Mouse (Mus musculus) myocyte (in vitro differentiated cells): Measurements from ENCODE around the gene Crybb1. TPM values are rescaled to one million over a fixed set of nuclear protein-coding genes. Genes with fewer than 3 reads are reported as not detected.

Experiments
- H3K27me3 ChIP-seq: one replicate; pipeline ENCODE4 v1.6.1; 2011; ENCODE audit not compliant: control insufficient read depth, insufficient read depth, insufficient read length
- H3K36me3 ChIP-seq: one replicate; pipeline ENCODE4 v1.6.1; 2011; ENCODE audit not compliant: control insufficient read depth, insufficient read depth
- H3K4me2 ChIP-seq: one replicate; pipeline ENCODE4 v1.6.1; 2011; ENCODE audit warnings: low read depth, control low read depth
- H3K4me3 ChIP-seq: one replicate; pipeline ENCODE4 v1.5.1; 2011; ENCODE audit warnings: mild to moderate bottlenecking, control low read depth, moderate library complexity
- H3K79me2 ChIP-seq: one replicate; pipeline ENCODE4 v1.6.1; 2011; ENCODE audit not compliant: control insufficient read depth, insufficient read depth
- H3ac ChIP-seq: one replicate; pipeline ENCODE4 v1.6.1; 2011; ENCODE audit not compliant: control insufficient read depth, insufficient read length
- CEBPB ChIP-seq: IDR thresholded peaks from 2 replicates; pipeline ENCODE4 v1.6.1; 2011; ENCODE audit warnings: mild to moderate bottlenecking, moderate library complexity; ENCODE audit not compliant: poor library complexity, insufficient read depth, severe bottlenecking
- E2F4 ChIP-seq: IDR thresholded peaks from one replicate; pipeline ENCODE4 v1.6.1; 2011; ENCODE audit warnings: mild to moderate bottlenecking, control low read depth, moderate library complexity; ENCODE audit not compliant: insufficient read depth
- MAX ChIP-seq: IDR thresholded peaks from one replicate; pipeline ENCODE4 v1.6.1; 2011; ENCODE audit warnings: low read depth, mild to moderate bottlenecking, control low read depth
- MYOD1 ChIP-seq, 3 experiments: IDR thresholded peaks; one replicate each; pipeline ENCODE4 v1.6.1; 2011; ENCODE audit warnings: control low read depth in 2 of 3, low read depth in 2 of 3, mild to moderate bottlenecking in 2 of 3, moderate library complexity in 1 of 3; ENCODE audit not compliant: insufficient read length in 2 of 3, control insufficient read depth in 1 of 3
- MYOG ChIP-seq, 3 experiments: IDR thresholded peaks; one replicate each; pipeline ENCODE4 v1.6.1; 2011; ENCODE audit warnings: control low read depth in 2 of 3, low read depth in 2 of 3, mild to moderate bottlenecking in 2 of 3; ENCODE audit not compliant: insufficient read length in 2 of 3, control insufficient read depth in 1 of 3, insufficient read depth in 1 of 3
- POLR2A ChIP-seq: IDR thresholded peaks from one replicate; pipeline ENCODE4 v1.6.1; 2011; ENCODE audit warnings: low read depth, mild to moderate bottlenecking, control low read depth, moderate library complexity; ENCODE audit not compliant: insufficient read length
- POLR2AphosphoS2 ChIP-seq: IDR thresholded peaks from one replicate; pipeline ENCODE4 v1.6.1; 2011; ENCODE audit warnings: low read depth, control low read depth; ENCODE audit not compliant: insufficient read length
- REST ChIP-seq: IDR thresholded peaks from one replicate; pipeline ENCODE4 v1.6.1; 2011; ENCODE audit warnings: mild to moderate bottlenecking, control low read depth, moderate library complexity; ENCODE audit not compliant: insufficient read depth, insufficient read length
- SRF ChIP-seq: IDR thresholded peaks from one replicate; pipeline ENCODE4 v1.6.1; 2011; ENCODE audit warnings: low read depth; ENCODE audit not compliant: control insufficient read depth, insufficient read length
- TCF12 ChIP-seq: IDR thresholded peaks from one replicate; pipeline ENCODE4 v1.6.1; 2011; ENCODE audit warnings: mild to moderate bottlenecking, control low read depth; ENCODE audit not compliant: poor library complexity, insufficient read depth, severe bottlenecking
- TCF3 ChIP-seq: IDR thresholded peaks from one replicate; pipeline ENCODE4 v1.6.1; 2011; ENCODE audit warnings: low read depth, control low read depth; ENCODE audit not compliant: insufficient read length
- USF1 ChIP-seq: IDR thresholded peaks from one replicate; pipeline ENCODE4 v1.6.1; 2011; ENCODE audit warnings: low read depth, mild to moderate bottlenecking, control low read depth, moderate library complexity
- polyA plus RNA-seq: library from polyadenylated mRNA; unstranded; fragments of >200 nt; fragmentation: generic; extraction: Trizol; gene quantifications from one replicate; pipeline ENCODE4 v1.2.1, GENCODE M21; 2012; ENCODE audit warnings: missing spikeins

Gene Crybb1
- polyA plus RNA-seq, 1 experiment = 0.36 TPM

GRCm38 (mm10) chr5:112296404-112297181 is 41.0 kb downstream of the Crybb1 start:
- no peak for TF ChIP-seq USF1
- no peak for TF ChIP-seq POLR2AphosphoS2
- TF ChIP-seq CEBPB = no peak
- TF ChIP-seq MAX = no peak
- no peak for TF ChIP-seq E2F4
- TF ChIP-seq REST = no peak
- TF ChIP-seq SRF = no peak
- TF ChIP-seq MYOG (IDR thresholded peaks at IDR 0.05; ENCODE audit: control insufficient read depth in 1 of 3, insufficient read depth in 1 of 3, insufficient read length in 2 of 3, low read depth in 2 of 3) = no peak
- no peak for TF ChIP-seq MYOD1 (IDR thresholded peaks at IDR 0.05; ENCODE audit: control insufficient read depth in 1 of 3, insufficient read length in 2 of 3, low read depth in 2 of 3)
- TF ChIP-seq TCF12 = no peak
- no peak for TF ChIP-seq TCF3
- TF ChIP-seq POLR2A = no peak
- H3K4me2 ChIP-seq = peak overlapping the region; percentile 18

GRCm38 (mm10) chr5:112297257-112297656 is 41.6 kb downstream of the Crybb1 start:
- no peak for TF ChIP-seq SRF
- TF ChIP-seq POLR2AphosphoS2 = peak; percentile 10
- TF ChIP-seq USF1 = peak; percentile 32
- H3ac ChIP-seq = no peak overlapping the region
- no peak overlapping the region for H3K4me2 ChIP-seq
- no peaks in the 10 kb centered on the region for H3K36me3 ChIP-seq
- H3K79me2 ChIP-seq = peaks cover 100% of the 10 kb centered on the region
- H3K4me3 ChIP-seq = no peak overlapping the region
- H3K27me3 ChIP-seq = no peaks in the 10 kb centered on the region

More at GRCm38 (mm10) chr5:112296404-112297181, 41.0 kb downstream of the Crybb1 start:
- H3K36me3 ChIP-seq = no peaks in the 10 kb centered on the region
- no peak overlapping the region for H3K4me3 ChIP-seq
- H3ac ChIP-seq = no peak overlapping the region
- peaks cover 100% of the 10 kb centered on the region for H3K79me2 ChIP-seq
- no peaks in the 10 kb centered on the region for H3K27me3 ChIP-seq

GRCm38 (mm10) chr5:112298226-112298988 is 42.8 kb downstream of the Crybb1 start:
- no peaks in the 10 kb centered on the region for H3K27me3 ChIP-seq
- H3K36me3 ChIP-seq = no peaks in the 10 kb centered on the region
- no peak for TF ChIP-seq MYOG (IDR thresholded peaks at IDR 0.05; ENCODE audit: control insufficient read depth in 1 of 3, insufficient read depth in 1 of 3, insufficient read length in 2 of 3, low read depth in 2 of 3)
- TF ChIP-seq POLR2A = no peak
- no peak for TF ChIP-seq MAX
- peak; percentile 46 for TF ChIP-seq POLR2AphosphoS2
- TF ChIP-seq TCF12 = no peak
- H3K79me2 ChIP-seq = peaks cover 97% of the 10 kb centered on the region
- no peak overlapping the region for H3K4me2 ChIP-seq
- H3K4me3 ChIP-seq = no peak overlapping the region
- no peak overlapping the region for H3ac ChIP-seq

GRCm38 (mm10) chr5:112299399-112299798 is 43.8 kb downstream of the Crybb1 start:
- H3ac ChIP-seq = no peak overlapping the region
- no peaks in the 10 kb centered on the region for H3K36me3 ChIP-seq
- no peak for TF ChIP-seq POLR2A
- H3K4me2 ChIP-seq = no peak overlapping the region
- H3K4me3 ChIP-seq = no peak overlapping the region
- peaks cover 93% of the 10 kb centered on the region for H3K79me2 ChIP-seq
- H3K27me3 ChIP-seq = no peaks in the 10 kb centered on the region

GRCm38 (mm10) chr5:112300112-112300511 is 44.5 kb downstream of the Crybb1 start:
- TF ChIP-seq POLR2AphosphoS2 (peak; percentile 58), MYOD1 (IDR thresholded peaks at IDR 0.05; ENCODE audit: control insufficient read depth in 1 of 3, insufficient read length in 2 of 3, low read depth in 2 of 3) (no peak)
- H3K4me2 ChIP-seq = no peak overlapping the region
- H3K36me3 ChIP-seq = no peaks in the 10 kb centered on the region
- H3K4me3 ChIP-seq = no peak overlapping the region
- no peak overlapping the region for H3ac ChIP-seq
- peaks cover 86% of the 10 kb centered on the region for H3K79me2 ChIP-seq
- no peaks in the 10 kb centered on the region for H3K27me3 ChIP-seq
